Mouse (Mus musculus) retina, embryonic 14.5 days (tissue): ENCODE measurements around the gene Opcml.

Experiments
- DNase-seq: peaks from one replicate; pipeline ENCODE4 v3.0.0-alpha.2; 2015; ENCODE audit warnings: low spot score

The Opcml gene

DNA sequence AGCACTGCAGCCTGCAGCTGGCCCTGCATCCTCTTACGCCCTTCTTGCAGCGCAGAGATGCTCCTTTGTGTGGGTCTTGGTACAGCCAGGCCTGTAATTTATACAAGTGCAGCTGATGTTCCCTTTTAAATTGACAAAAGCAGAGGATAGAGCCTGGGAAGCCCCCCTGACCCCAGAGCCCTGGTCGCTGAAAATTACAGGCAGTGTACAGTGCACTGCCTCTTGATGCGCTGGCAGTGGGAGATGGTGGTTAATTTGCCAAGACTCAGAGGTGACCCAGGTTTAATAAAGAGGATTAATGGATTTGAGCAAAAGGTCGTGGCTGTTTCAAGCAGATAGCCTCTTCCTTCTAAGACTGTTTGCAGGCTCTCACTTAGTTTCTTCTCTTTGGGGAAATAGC, 39.9 kb downstream of the Opcml start:
- no peak for DNase-seq

DNA sequence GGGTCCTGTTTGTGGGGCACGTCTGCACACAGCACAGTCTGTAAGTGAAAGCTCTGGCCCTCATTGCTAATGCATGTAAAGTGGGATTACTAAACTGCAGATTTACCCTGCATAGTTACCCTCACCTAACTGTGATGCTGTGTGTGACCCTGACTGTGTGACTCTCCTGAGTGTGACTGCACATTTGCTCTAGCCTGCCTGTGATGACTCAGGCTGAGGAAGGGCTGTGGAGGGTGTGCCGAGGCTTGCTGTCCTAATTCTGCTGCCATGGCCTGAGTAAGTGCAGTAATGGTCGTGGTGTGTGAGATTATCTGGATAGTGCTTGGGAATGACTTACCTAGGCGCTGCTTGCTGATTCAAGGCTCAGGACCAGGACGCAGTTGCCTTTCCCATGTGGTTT, 52.2 kb downstream of the Opcml start:
- no peak for DNase-seq

DNA sequence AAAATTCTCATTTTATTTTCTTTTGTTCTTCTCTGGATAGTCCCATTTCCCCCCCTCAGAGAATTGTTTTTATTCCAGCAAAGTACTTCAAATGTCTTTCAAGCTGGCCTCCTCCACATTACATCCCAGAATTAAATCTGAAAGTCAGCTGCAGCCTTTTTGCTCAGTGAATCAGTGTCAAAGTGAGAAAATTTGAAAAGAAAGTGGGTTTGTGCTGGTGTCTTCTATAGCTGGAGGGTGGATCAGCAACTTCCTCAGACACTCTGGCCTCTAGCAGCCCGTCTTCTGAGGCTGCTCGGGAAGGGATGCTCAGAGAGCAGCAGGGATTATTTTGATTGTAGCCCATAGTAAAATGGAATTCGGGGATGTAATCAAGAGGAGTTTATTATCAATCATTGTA, 81.0 kb downstream of the Opcml start:
- DNase-seq: no peak

DNA sequence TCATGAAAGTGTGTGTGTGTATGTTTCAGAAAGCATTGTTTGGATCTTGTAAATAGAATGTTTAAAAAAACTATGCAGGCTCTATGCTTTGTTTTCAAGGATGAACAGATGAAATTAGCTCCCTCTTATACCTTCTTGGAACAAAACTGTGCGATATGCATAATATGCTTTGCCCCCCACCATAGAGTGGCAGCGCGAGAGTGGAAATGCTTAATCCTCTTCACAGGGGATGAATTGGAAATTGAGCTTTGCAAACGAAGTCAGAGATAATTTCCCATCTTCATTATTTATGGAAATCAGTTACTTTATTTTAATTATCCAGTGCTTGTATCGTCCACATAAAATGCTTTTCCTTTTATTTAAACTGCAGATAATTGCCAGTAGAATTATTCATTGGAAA, 99.1 kb downstream of the Opcml start:
- no peak for DNase-seq

DNA sequence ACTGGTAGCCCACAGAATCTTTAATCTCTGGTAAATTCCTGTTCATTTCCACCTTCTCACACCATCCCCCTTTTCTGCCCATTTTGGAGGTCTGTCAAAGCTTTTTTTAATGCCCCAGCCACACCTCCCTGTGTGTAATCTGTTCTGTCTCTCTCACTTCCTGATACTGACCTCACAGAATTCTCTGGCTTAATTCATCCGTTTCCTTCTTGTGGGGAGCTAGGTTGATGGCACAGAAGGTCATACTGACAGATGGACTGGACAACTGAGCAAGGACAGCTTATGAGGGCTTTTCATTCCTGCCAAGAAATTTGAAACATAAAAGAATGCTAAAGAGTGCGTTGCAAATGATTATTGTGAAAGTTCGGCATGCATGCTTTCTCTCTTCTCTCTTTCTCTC, 126.7 kb downstream of the Opcml start:
- no peak for DNase-seq

DNA sequence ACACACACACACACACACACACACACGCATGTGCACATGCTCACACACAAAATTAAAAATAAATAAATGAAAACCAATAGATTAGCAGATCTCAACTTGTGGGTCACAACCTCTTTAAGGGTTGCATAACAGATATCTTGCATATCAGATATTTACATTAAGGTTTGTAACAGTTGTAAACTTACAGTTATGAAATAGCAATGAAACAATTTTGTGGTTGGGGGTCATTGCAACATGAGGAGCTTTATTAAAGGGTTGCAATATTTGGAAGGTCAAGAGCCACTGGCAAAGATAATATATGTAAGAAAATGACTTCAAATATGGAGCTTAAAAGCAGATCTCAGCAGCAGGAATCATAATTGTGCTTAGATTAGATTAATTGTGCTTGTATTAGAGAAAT, 132.9 kb downstream of the Opcml start:
- DNase-seq: no peak

DNA sequence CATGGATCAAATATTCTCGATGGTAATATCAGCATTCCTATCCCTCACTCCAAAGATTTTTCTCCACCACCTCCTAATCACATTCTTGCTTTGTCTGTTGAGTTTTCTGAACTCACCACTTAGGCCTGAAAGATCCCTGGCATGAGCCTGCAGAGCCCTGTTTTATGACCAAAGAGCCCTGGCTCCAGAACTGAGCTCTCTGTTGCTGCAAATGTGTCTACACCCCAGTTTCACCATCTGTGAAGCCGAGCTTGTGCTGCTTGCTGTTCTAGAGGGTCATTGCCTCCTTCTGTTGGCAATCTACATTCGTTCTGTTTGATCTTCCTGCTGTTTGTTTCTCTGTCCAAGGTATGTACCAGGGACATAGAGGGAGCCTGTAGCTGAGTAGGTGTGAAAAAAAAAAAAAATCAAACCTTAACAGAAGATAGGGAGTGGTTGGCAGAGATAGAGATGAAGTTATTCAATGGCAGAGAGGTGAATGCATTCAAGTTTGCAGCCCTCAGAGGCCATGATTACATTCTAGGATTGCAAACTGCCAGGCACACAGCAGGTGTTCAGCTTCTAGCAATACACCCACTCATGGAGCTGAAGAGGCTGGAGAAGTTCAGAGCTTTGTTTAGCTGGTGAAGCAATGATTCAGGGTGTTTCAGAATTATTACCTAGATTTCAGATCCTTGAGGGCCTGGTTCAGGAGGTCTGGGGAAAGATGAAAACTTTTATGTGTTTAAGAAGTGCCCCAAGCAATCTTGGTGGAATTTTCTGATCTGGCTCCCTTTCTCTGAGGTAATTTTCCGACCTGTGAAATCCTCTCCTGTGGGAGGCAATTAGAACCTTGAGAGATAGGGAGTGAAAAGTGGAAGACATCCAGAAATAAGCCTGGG, 133.6 kb downstream of the Opcml start:
- DNase-seq: no peak

DNA sequence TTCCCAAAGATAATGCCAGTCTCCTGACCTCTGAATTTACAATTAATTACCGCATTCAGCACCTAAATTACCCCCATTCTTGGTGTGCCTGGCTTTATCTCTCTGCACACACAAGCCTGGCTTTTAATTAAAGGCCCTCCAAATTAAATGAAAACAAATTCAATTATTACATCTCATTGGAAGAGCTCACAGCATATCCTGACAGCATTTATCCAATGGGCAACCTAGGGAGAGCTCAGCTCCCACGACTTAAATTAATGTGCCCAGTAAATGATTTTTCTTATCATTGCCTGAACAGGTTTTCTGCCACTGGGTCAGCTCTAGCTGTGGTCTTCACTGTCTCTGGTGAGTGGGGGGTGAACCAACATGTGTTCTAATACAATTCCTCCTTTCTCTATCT, 135.1 kb downstream of the Opcml start:
- peak; percentile 17 for DNase-seq

DNA sequence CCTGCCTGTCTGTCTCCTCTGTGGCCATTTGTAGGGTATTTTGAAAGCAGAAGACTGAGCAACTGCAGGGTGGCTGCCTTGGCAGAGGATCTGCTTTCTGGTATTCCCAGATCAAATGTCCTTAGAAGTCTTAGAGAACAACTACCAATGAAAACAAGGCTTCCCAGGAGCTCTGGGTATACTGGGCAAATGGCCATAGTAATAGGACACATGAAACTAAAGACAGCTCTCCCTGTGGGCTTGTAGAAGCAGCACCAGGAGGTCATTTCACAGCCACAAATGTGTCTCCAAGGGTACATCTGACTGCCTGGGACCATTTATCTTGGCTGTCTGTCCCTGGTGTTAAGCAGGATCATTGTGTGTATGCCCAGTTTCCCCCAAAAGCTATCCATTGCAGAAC, 146.7 kb downstream of the Opcml start:
- no peak for DNase-seq

DNA sequence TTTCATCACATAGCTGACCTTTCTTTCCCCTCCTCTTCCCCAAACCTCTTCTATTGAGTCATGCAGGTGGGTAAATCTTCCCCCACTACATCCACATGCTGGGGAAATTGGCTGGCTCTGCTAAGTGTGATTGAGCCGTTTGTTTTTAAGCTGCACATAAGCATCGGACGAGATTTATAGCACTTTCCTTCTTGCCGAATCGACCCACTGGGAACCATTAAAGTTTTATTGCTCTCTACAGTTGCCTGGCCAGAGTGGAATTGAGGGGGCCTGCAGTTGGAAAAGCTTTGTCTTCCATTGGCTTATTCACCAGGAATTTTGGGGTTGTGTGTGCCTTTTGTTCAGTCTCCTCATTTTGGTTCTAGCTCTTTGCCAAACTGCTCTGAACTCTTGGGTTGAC, 147.1 kb downstream of the Opcml start:
- DNase-seq: no peak

DNA sequence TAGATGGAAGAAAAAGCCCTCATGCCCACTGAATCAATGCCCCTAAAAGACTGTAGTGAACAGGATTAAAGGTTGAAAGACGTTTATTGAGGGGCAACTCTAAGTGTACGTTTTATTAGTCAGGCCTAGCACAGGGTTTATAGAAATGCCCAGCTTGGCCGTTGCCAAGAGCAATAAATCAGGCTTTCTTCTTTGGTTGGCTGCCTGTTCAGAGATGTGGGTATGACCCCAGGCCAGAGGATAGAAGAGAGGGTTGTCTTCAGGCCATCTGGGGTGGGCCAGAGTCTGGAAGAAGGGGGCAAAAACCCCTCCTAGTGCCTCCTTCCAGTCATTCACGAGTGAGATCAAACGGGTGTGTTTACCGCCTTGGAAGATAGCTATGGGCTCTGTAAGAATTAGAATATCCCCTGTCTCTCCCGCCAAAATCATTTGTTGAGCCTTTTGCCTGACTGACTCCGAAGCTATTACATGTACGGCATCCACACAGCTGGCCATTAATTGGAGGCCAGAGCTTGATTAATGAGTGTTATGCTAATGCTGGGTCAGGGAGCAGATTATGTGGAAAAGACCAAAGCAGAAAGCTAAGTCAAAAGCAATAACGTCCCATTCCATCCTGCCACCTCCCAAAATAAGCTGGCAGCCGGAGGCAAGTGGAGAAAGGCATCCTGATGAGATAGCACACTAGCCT, 154.9 kb downstream of the Opcml start:
- peak; percentile 19 for DNase-seq

DNA sequence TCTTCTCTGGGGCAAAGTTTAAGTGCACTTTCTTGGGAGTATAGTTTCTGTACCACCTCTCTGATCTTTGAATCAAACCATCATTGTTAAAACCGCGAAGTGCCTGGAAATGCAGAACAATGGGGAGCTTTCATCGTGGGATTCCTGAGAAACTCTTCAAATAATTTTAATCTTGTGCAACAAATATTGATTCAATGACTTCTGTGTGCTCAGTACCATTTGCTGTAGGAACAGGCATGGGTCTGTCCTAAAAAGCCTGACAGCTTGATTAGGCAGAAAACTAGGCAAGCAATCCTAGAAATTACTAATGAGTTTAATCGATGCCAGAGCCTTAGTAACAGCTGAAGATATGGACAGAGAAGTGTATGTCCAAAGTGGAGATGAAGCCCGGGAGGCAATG, 160.5 kb downstream of the Opcml start:
- DNase-seq: no peak

DNA sequence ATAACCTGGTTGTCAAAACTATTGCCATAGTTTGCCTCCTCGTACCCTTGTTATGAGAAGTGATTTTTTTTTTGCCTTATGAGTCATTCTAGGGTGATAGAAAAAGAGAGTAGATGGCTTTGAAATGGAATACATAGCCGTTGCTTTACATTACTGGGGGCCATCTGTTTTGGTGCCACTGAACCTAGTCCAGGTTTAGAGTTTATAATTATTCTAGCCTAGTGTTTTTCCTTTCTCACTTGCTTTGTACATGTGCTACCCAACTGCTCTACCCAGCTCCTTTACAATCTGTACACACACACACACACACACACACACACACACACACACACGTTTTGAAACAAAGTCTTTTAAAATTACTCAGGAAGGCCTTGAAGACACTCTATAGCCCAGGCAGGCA, 171.1 kb downstream of the Opcml start:
- no peak for DNase-seq

DNA sequence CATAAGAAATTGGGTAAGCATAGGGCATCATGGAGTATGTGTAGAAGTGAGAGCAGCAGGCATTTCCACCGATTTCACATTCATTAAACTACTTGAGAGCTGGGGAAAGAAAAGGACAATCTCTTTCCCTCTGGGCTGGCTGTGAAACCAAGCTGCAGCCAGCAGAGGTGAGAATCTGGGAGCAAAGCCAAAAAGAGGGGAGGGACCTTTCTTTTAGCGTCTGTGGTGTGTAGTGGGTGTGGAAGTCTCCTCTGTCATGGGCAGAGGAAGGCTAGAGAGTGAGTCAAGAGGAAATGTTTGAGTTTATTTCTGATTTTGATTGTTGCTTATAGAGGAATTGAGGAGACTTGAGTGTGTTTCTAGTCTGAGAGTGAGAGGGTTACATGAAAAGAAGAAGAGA, 172.8 kb downstream of the Opcml start:
- DNase-seq: no peak

DNA sequence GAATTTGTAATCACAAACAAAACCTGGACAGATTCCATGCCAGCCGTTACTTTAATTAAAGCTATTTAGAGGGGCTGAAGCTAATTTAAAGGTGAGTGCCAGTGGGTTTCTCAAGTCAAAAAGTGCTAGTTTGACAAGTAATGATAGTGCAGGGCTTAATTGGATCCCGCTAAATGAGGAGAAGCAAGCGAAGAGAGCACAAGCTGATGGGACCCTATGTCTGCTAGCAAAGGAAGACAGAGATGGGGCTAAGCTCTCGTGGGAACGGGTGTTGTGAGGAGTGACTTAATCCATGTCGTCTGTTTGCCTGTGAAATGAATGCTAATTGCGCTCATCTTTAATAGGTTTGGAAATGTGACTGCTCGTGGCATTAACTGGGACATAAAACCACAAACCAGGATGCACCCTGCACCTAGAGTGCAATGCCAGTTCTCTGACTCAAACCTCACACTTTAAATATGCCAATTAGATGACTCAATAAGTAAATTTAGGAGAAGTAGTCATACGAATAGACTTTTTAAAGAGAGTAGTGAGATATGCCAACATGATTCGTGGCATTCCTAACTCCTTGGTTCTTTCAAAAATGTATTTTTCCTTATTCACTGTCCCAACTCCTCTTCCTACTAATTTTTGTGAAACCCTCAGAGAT, 174.5 kb downstream of the Opcml start:
- no peak for DNase-seq

DNA sequence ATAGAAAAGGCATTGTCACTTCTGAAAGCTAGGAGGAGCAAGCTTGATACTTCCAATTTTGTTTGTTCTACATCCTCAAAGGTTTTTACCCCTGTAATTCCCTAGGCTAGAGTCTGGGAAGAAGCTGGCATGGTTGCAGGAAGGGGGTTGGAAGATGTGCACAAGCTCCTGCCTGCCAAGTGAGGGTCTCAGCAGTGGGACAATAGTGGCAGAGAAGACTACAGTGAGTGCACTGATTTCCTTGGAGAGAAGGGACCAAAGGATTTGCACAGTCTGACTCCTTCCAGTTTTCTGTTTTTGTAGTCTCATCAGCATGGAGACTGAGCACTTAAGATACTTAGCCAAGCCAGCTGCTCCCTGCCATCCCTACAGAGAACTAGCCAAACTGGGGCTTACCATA, 177.7 kb downstream of the Opcml start:
- no peak for DNase-seq

DNA sequence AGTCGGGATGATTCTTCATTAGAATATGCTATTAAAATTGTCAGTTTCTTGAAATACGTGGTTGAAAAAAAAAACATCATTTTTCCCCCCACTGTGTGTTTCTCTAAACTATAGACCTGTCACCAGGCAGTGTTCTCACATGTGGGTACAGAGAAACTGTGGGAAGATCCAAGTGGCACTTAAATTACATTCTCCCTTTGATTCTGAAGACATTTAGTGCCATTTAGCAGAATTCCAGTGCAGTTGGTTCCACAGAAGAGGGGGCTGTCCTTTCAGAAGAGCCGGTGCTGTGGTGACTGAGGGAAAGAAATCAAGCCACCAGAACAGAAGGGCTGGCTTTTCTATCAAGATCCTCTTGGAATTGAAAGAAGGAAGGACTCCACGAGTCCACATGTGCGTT, 181.7 kb downstream of the Opcml start:
- DNase-seq: no peak

DNA sequence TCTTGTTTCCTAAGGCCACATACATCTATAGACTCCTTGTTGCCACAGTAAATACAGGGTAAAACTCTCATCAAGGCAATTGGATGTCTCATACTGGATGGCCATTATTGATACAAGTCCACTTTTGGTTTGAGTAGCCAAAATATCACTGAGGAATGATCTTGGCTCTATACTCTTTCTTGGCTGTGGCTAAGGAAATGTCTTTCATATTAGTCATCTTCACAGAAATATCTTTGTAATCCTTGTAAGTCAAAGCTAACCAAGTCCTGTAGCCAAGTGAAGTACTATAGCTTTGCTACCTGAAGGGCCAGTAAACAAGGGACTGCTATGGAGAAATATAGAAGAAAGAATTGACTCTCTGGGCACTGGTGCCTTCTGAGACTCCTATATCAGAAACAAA, 192.0 kb downstream of the Opcml start:
- DNase-seq: no peak

DNA sequence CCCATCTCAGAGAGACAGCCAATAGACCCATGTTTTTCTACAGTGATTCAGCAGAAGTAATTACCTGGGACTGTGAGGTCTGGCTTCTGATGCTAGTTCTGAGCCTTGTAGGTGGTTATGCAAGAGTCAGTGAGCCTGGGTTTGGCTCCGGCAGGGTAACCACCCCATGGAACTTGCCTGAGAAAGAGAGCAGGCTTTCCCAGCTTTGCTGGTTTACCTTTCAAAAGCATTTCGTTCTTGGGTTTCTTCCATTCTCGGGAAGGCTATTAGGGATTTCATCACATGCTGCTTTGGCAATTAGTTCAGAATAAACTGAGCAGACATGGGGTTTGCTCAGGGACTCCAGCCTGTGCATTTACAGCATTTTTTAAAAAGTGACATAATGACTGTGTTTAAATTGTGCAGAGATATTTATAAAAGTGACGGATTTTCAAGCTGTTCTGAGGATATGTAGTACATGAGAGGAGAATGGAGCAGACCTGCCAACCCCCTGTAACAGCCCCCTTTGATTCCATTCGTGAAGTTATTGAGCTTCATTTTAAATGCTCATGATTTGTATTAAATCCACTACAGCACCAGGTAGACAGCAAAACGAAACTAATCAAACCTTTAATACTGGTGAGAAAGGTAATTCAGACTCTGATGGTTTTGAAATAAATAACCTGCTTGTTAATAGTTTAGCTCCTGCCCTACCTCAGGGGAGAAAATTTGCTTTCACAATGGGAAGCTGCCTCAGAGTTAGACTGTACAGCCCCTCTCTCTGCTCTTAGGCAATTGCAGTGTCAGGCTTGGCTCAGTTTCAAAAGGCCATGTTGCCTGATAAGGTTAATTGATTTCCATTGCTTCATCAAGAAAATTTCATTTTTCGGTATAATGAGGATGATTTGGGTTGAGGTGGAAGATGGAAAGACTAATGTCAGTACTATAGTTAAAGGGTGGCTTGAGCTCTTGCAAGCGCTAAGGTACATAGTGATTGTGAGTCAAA, 196.3 kb downstream of the Opcml start:
- DNase-seq: no peak

DNA sequence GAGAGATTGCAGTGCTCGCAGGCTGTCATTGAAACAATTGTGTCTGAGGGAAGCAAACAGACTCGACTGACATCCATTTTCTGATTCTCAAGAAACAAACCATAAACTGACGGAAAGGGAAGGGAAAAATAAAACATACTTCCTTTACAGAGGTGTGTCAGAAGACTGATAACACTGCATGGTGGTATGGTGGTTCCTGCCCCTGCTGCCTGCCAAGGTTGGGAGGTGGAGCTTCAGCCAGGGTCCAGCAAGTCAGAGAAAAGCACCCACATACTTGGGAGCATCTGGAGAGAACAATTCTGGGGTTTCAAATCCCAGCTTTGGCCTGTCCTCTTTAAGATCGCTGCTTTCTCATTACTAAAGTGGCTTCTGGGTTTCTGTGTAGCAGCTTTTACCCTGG, 201.0 kb downstream of the Opcml start:
- no peak for DNase-seq

DNA sequence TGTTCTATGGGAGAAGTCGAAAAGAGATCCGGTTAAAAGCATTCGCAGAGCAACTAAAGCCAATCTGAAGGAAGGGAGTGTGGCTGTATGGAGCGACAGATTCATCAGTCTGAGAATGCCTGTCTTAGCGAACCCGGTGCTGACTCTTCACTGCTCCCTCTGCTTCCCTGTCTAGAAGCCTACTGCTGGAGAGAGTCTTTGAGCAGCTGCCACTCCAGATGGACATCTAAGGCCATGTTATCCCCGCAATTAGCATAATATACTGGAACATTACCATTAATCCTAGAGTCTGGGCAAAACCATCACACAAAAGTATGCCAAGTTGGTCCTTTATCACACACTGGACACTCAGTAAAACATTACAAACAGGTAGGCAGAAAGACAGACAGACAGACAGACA, 206.0 kb downstream of the Opcml start:
- no peak for DNase-seq

DNA sequence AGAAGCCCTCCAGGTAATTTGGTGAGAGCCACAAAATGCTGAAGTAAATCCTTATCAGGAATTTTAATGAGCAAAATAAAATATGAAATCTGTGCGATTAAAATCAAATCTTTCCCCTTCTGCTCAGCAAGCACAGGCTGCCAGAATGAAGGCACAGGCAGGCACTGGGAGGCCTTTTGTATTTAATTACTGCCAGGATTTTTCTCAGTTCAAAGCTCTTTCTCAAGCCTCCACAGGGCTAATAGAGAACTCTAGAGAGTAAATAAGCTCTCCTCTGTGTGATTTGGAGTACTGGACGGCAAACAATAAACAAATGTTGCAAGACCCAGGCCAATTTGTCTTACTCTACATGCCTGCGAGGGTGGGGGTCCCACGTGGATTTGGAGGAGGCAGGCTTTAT, 208.2 kb downstream of the Opcml start:
- DNase-seq: no peak
